Mouse (Mus musculus): ENCODE measurements around the gene Fggy. TPM values are rescaled to one million over a fixed set of nuclear protein-coding genes. Genes with fewer than 3 reads are reported as not detected.
A peak's percentile ranks its signal among the peaks of the same experiment; 100 is the strongest.

Fggy gene
- polyA plus RNA-seq, 1 experiment from 2014 or later = 6.4 TPM

GRCm38 (mm10) chr4:95624696-95625095 is 67.4 kb downstream of the Fggy start:
- 59% methylated on average over 3 of the region's 3 CpGs for WGBS
- no peaks in the 10 kb centered on the region for H3K4me1 ChIP-seq (ENCODE audit: control insufficient read depth, insufficient read depth, low read length)
- no peak for ATAC-seq (replicated peaks; ENCODE audit: extremely low read depth, insufficient read depth, low FRiP score)

GRCm38 (mm10) chr4:95625651-95626050 is 68.3 kb downstream of the Fggy start:
- no peaks in the 10 kb centered on the region for H3K27me3 ChIP-seq (ENCODE audit: control insufficient read depth, insufficient read depth, low read length)
- no peak for ATAC-seq (replicated peaks; ENCODE audit: extremely low read depth, insufficient read depth, low FRiP score)
- H3K27ac ChIP-seq (ENCODE audit: low read length) = no peak overlapping the region
- H3K4me3 ChIP-seq (ENCODE audit: low read length) = no peak overlapping the region
- no peak overlapping the region for H3K9ac ChIP-seq (ENCODE audit: low read length)
- no peaks in the 10 kb centered on the region for H3K36me3 ChIP-seq (ENCODE audit: control insufficient read depth, insufficient read depth)
- H3K9me3 ChIP-seq (replicated peaks; ENCODE audit: control insufficient read depth, low read length) = no peaks in the 10 kb centered on the region
- WGBS = 64% methylated on average over 4 of the region's 4 CpGs
- no peaks in the 10 kb centered on the region for H3K4me1 ChIP-seq (ENCODE audit: control insufficient read depth, insufficient read depth, low read length)
- no peak overlapping the region for H3K4me2 ChIP-seq (ENCODE audit: low read depth, low read length)

More at GRCm38 (mm10) chr4:95624696-95625095, 67.4 kb downstream of the Fggy start:
- H3K9ac ChIP-seq (ENCODE audit: low read length) = no peak overlapping the region
- no peaks in the 10 kb centered on the region for H3K36me3 ChIP-seq (ENCODE audit: control insufficient read depth, insufficient read depth)
- H3K4me3 ChIP-seq (ENCODE audit: low read length) = no peak overlapping the region
- no peaks in the 10 kb centered on the region for H3K9me3 ChIP-seq (replicated peaks; ENCODE audit: control insufficient read depth, low read length)
- no peak overlapping the region for H3K4me2 ChIP-seq (ENCODE audit: low read depth, low read length)
- H3K27me3 ChIP-seq (ENCODE audit: control insufficient read depth, insufficient read depth, low read length) = no peaks in the 10 kb centered on the region
- no peak overlapping the region for H3K27ac ChIP-seq (ENCODE audit: low read length)

- Histone ChIP-seq H3K9ac (ENCODE audit: low read length) (no peak overlapping the region), H3K4me2 (ENCODE audit: low read depth, low read length) (no peak overlapping the region), H3K4me3 (ENCODE audit: low read length) (no peak overlapping the region), H3K4me1 (ENCODE audit: control insufficient read depth, insufficient read depth, low read length) (no peaks in the 10 kb centered on the region), H3K27ac (ENCODE audit: low read length) (no peak overlapping the region), H3K9me3 (replicated peaks; ENCODE audit: control insufficient read depth, low read length) (no peaks in the 10 kb centered on the region), H3K27me3 (ENCODE audit: control insufficient read depth, insufficient read depth, low read length) (no peaks in the 10 kb centered on the region), H3K36me3 (ENCODE audit: control insufficient read depth, insufficient read depth) (no peaks in the 10 kb centered on the region)
- 90% methylated on average over 3 of the region's 3 CpGs for WGBS
- ATAC-seq (replicated peaks; ENCODE audit: extremely low read depth, insufficient read depth, low FRiP score) = no peak
These were observed 68.9 kb downstream of the Fggy start for GRCm38 (mm10) chr4:95626186-95626585.

GRCm38 (mm10) chr4:95634903-95635302 is 77.6 kb downstream of the Fggy start:
- Histone ChIP-seq H3K9ac (ENCODE audit: low read length) (no peak overlapping the region), H3K4me2 (ENCODE audit: low read depth, low read length) (no peak overlapping the region), H3K27me3 (ENCODE audit: control insufficient read depth, insufficient read depth, low read length) (no peaks in the 10 kb centered on the region), H3K27ac (ENCODE audit: low read length) (no peak overlapping the region), H3K9me3 (replicated peaks; ENCODE audit: control insufficient read depth, low read length) (no peaks in the 10 kb centered on the region), H3K4me3 (ENCODE audit: low read length) (no peak overlapping the region), H3K36me3 (ENCODE audit: control insufficient read depth, insufficient read depth) (no peaks in the 10 kb centered on the region), H3K4me1 (ENCODE audit: control insufficient read depth, insufficient read depth, low read length) (peaks cover 13% of the 10 kb centered on the region)
- WGBS = 85% methylated on average over 3 of the region's 3 CpGs
- no peak for ATAC-seq (replicated peaks; ENCODE audit: extremely low read depth, insufficient read depth, low FRiP score)

GRCm38 (mm10) chr4:95636937-95637749 is 79.8 kb downstream of the Fggy start:
- 26% methylated on average over 7 of the region's 7 CpGs for WGBS
- Histone ChIP-seq H3K4me2 (ENCODE audit: low read depth, low read length) (peak overlapping the region; percentile 16), H3K4me1 (ENCODE audit: control insufficient read depth, insufficient read depth, low read length) (peaks cover 13% of the 10 kb centered on the region), H3K4me3 (ENCODE audit: low read length) (no peak overlapping the region), H3K36me3 (ENCODE audit: control insufficient read depth, insufficient read depth) (no peaks in the 10 kb centered on the region), H3K9ac (ENCODE audit: low read length) (no peak overlapping the region), H3K9me3 (replicated peaks; ENCODE audit: control insufficient read depth, low read length) (no peaks in the 10 kb centered on the region), H3K27me3 (ENCODE audit: control insufficient read depth, insufficient read depth, low read length) (no peaks in the 10 kb centered on the region), H3K27ac (ENCODE audit: low read length) (peak overlapping the region; percentile 78)
- ATAC-seq (replicated peaks; ENCODE audit: extremely low read depth, insufficient read depth, low FRiP score) = peak; percentile 72

GRCm38 (mm10) chr4:95638063-95638462 is 80.8 kb downstream of the Fggy start:
- peak overlapping the region; percentile 78 for H3K27ac ChIP-seq (ENCODE audit: low read length)
- no peak overlapping the region for H3K4me2 ChIP-seq (ENCODE audit: low read depth, low read length)
- H3K27me3 ChIP-seq (ENCODE audit: control insufficient read depth, insufficient read depth, low read length) = no peaks in the 10 kb centered on the region
- ATAC-seq (replicated peaks; ENCODE audit: extremely low read depth, insufficient read depth, low FRiP score) = no peak
- no peak overlapping the region for H3K9ac ChIP-seq (ENCODE audit: low read length)
- H3K4me3 ChIP-seq (ENCODE audit: low read length) = no peak overlapping the region
- WGBS = 46% methylated on average over 3 of the region's 3 CpGs
- no peaks in the 10 kb centered on the region for H3K36me3 ChIP-seq (ENCODE audit: control insufficient read depth, insufficient read depth)
- peaks cover 13% of the 10 kb centered on the region for H3K4me1 ChIP-seq (ENCODE audit: control insufficient read depth, insufficient read depth, low read length)
- H3K9me3 ChIP-seq (replicated peaks; ENCODE audit: control insufficient read depth, low read length) = no peaks in the 10 kb centered on the region

- Histone ChIP-seq H3K9ac (ENCODE audit: low read length) (no peak overlapping the region), H3K4me1 (ENCODE audit: control insufficient read depth, insufficient read depth, low read length) (peaks cover 13% of the 10 kb centered on the region), H3K4me2 (ENCODE audit: low read depth, low read length) (no peak overlapping the region), H3K27ac (ENCODE audit: low read length) (no peak overlapping the region), H3K9me3 (replicated peaks; ENCODE audit: control insufficient read depth, low read length) (no peaks in the 10 kb centered on the region), H3K4me3 (ENCODE audit: low read length) (no peak overlapping the region), H3K27me3 (ENCODE audit: control insufficient read depth, insufficient read depth, low read length) (no peaks in the 10 kb centered on the region), H3K36me3 (ENCODE audit: control insufficient read depth, insufficient read depth) (no peaks in the 10 kb centered on the region)
- WGBS = 64% methylated on average over 1 of the region's 1 CpGs
- ATAC-seq (replicated peaks; ENCODE audit: extremely low read depth, insufficient read depth, low FRiP score) = no peak
These were observed 83.5 kb downstream of the Fggy start for GRCm38 (mm10) chr4:95640831-95641230.

- no peaks in the 10 kb centered on the region for H3K27me3 ChIP-seq (ENCODE audit: control insufficient read depth, insufficient read depth, low read length)
- H3K36me3 ChIP-seq (ENCODE audit: control insufficient read depth, insufficient read depth) = no peaks in the 10 kb centered on the region
- H3K27ac ChIP-seq (ENCODE audit: low read length) = no peak overlapping the region
- H3K4me1 ChIP-seq (ENCODE audit: control insufficient read depth, insufficient read depth, low read length) = no peaks in the 10 kb centered on the region
- H3K9me3 ChIP-seq (replicated peaks; ENCODE audit: control insufficient read depth, low read length) = no peaks in the 10 kb centered on the region
- ATAC-seq (replicated peaks; ENCODE audit: extremely low read depth, insufficient read depth, low FRiP score) = no peak
- no peak overlapping the region for H3K9ac ChIP-seq (ENCODE audit: low read length)
- H3K4me3 ChIP-seq (ENCODE audit: low read length) = no peak overlapping the region
- WGBS = 68% methylated on average over 5 of the region's 5 CpGs
- no peak overlapping the region for H3K4me2 ChIP-seq (ENCODE audit: low read depth, low read length)
These were observed 86.7 kb downstream of the Fggy start for GRCm38 (mm10) chr4:95644048-95644447.

GRCm38 (mm10) chr4:95648801-95649551 is 91.7 kb downstream of the Fggy start:
- ATAC-seq (replicated peaks; ENCODE audit: extremely low read depth, insufficient read depth, low FRiP score) = no peak
- Histone ChIP-seq H3K9me3 (replicated peaks; ENCODE audit: control insufficient read depth, low read length) (no peaks in the 10 kb centered on the region), H3K27ac (ENCODE audit: low read length) (no peak overlapping the region), H3K4me3 (ENCODE audit: low read length) (no peak overlapping the region), H3K27me3 (ENCODE audit: control insufficient read depth, insufficient read depth, low read length) (no peaks in the 10 kb centered on the region), H3K4me1 (ENCODE audit: control insufficient read depth, insufficient read depth, low read length) (peaks cover 9% of the 10 kb centered on the region), H3K9ac (ENCODE audit: low read length) (no peak overlapping the region), H3K36me3 (ENCODE audit: control insufficient read depth, insufficient read depth) (no peaks in the 10 kb centered on the region), H3K4me2 (ENCODE audit: low read depth, low read length) (no peak overlapping the region)
- 71% methylated on average over 3 of the region's 3 CpGs for WGBS

Measured in heart, embryonic 16.5 days (tissue).